Mouse (Mus musculus) ES-E14 (cell line): Measurements from ENCODE around the gene Mga. TPM values are rescaled to one million over a fixed set of nuclear protein-coding genes. Genes with fewer than 3 reads are reported as not detected.

Source experiments
- DNase-seq: peaks from one replicate; pipeline ENCODE4 v3.0.0-alpha.2; 2013; ENCODE audit warnings: low read depth, low spot score
- H3K27ac ChIP-seq: 2 replicates; pipeline ENCODE4 v1.5.1; 2012; ENCODE audit warnings: low read depth, mild to moderate bottlenecking, low read length, moderate library complexity, mixed read lengths; ENCODE audit not compliant: poor library complexity, insufficient read depth, severe bottlenecking
- H3K36me3 ChIP-seq: 2 replicates; pipeline ENCODE4 v1.6.1; 2012; ENCODE audit warnings: mild to moderate bottlenecking, low read length, moderate library complexity, mixed read lengths; ENCODE audit not compliant: control insufficient read depth, poor library complexity, insufficient read depth, severe bottlenecking
- H3K4me1 ChIP-seq, 2 experiments: fragments of 150-350 bp in 1 of 2; sonication (generic) in 1 of 2; 2 replicates each; pipeline ENCODE4 v1.6.1; 2012; ENCODE audit warnings: low read length in 2 of 2, mild to moderate bottlenecking in 1 of 2, mixed read lengths in 1 of 2; ENCODE audit not compliant: control insufficient read depth in 2 of 2, insufficient read depth in 2 of 2, poor library complexity in 1 of 2
- H3K4me3 ChIP-seq, 2 experiments: fragments of 150-350 bp in 1 of 2; sonication (generic) in 1 of 2; 2 replicates each; pipeline ENCODE4 v1.5.1; 2012; ENCODE audit warnings: low read length in 2 of 2, low read depth in 1 of 2, mild to moderate bottlenecking in 1 of 2, mixed read lengths in 1 of 2; ENCODE audit not compliant: insufficient read depth in 1 of 2, poor library complexity in 1 of 2, severe bottlenecking in 1 of 2
- H3K9ac ChIP-seq: 2 replicates; pipeline ENCODE4 v1.6.1; 2012; ENCODE audit warnings: low read depth, mild to moderate bottlenecking, low read length, mixed read lengths; ENCODE audit not compliant: poor library complexity, insufficient read depth, severe bottlenecking
- H3K9me3 ChIP-seq: fragments of 150-350 bp; sonication (generic); 2 replicates; pipeline ENCODE4 v1.6.1; 2012; ENCODE audit warnings: low read depth, mild to moderate bottlenecking, low read length; ENCODE audit not compliant: control insufficient read depth, insufficient read depth
- CHD2 ChIP-seq: IDR thresholded peaks from 2 replicates; pipeline ENCODE4 v1.6.1; 2014; ENCODE audit warnings: mild to moderate bottlenecking, low read depth, low read length, inconsistent platforms
- HCFC1 ChIP-seq: IDR thresholded peaks from 2 replicates; pipeline ENCODE4 v1.6.1; 2012; ENCODE audit warnings: low read length, inconsistent platforms, borderline replicate concordance; ENCODE audit not compliant: insufficient read depth
- MAFK ChIP-seq: IDR thresholded peaks from 2 replicates; pipeline ENCODE4 v1.6.1; 2014; ENCODE audit warnings: mild to moderate bottlenecking, low read depth, low read length, inconsistent platforms; ENCODE audit not compliant: insufficient read depth
- ZC3H11A ChIP-seq: IDR thresholded peaks from 2 replicates; pipeline ENCODE4 v1.6.1; 2012; ENCODE audit warnings: low read depth, mild to moderate bottlenecking, inconsistent platforms, low read length, borderline replicate concordance
- ZNF384 ChIP-seq: IDR thresholded peaks from 2 replicates; pipeline ENCODE4 v1.6.1; 2012; ENCODE audit warnings: low read depth, low read length, inconsistent platforms
- in situ Hi-C, 2 experiments: fragments of 600-800 bp; cut with MboI; formaldehyde crosslinking; loops; one replicate each; pipeline ENCODE4 v1.15.1; 2025; ENCODE audit warnings: low sequenced_read_pairs in 2 of 2, inconsistent platforms in 1 of 2; ENCODE audit not compliant: unreplicated experiment in 2 of 2
- total RNA-seq: library from RNA; depleted of rRNA; stranded (reverse); fragments of 300-350 nt; gene quantifications from 2 replicates; pipeline ENCODE4 v1.2.3, GENCODE M21; 2012

Gene Mga
- total RNA-seq, 1 experiment, result 142 TPM

- Histone ChIP-seq H3K9me3 (no peaks in the 10 kb centered on the region), H3K36me3 (peaks cover 1% of the 10 kb centered on the region; the same call in 1 of the 2 replicates), H3K4me3 (no peak overlapping the region), H3K27ac (no peak overlapping the region), H3K4me1 (peaks cover 3 to 5% of the 10 kb centered on the region in 2 experiments; a peak in 1 of 4 replicates), H3K9ac (no peak overlapping the region)
- no peak for DNase-seq
- in situ Hi-C loops, result no loop called here
- no peak for TF ChIP-seq CHD2
- TF ChIP-seq ZNF384, result no peak
- no peak for TF ChIP-seq ZC3H11A
- no peak for TF ChIP-seq MAFK
- TF ChIP-seq HCFC1, result no peak
Observed at GRCm38 (mm10) chr2:119987441-119987840, 90.4 kb downstream of the Mga start.

GRCm38 (mm10) chr2:119988952-119989351 lies 91.9 kb downstream of the Mga start:
- H3K36me3 ChIP-seq, result peaks cover 2% of the 10 kb centered on the region; the same call in 1 of the 2 replicates
- H3K4me3 ChIP-seq, result no peak overlapping the region
- no peak overlapping the region for H3K27ac ChIP-seq
- TF ChIP-seq MAFK (no peak), HCFC1 (no peak), ZNF384 (no peak), CHD2 (no peak), ZC3H11A (no peak)
- H3K4me1 ChIP-seq, result peaks cover 3 to 6% of the 10 kb centered on the region in 2 experiments; a peak in 1 of 4 replicates
- no peak for DNase-seq
- in situ Hi-C loops, result no loop called here
- H3K9ac ChIP-seq, result no peak overlapping the region
- no peaks in the 10 kb centered on the region for H3K9me3 ChIP-seq

- TF ChIP-seq CHD2 (no peak), MAFK (no peak), ZNF384 (no peak), HCFC1 (no peak), ZC3H11A (no peak)
- no peak overlapping the region for H3K27ac ChIP-seq
- H3K36me3 ChIP-seq, result peaks cover 2% of the 10 kb centered on the region; the same call in 1 of the 2 replicates
- H3K9ac ChIP-seq, result no peak overlapping the region
- peaks cover 2 to 6% of the 10 kb centered on the region in 2 experiments; a peak in 1 of 4 replicates for H3K4me1 ChIP-seq
- no peak for DNase-seq
- in situ Hi-C loops, result no loop called here
- no peak overlapping the region for H3K4me3 ChIP-seq
- no peaks in the 10 kb centered on the region for H3K9me3 ChIP-seq
Observed at GRCm38 (mm10) chr2:119990881-119991280, 93.9 kb downstream of the Mga start.

GRCm38 (mm10) chr2:119992349-119992748 lies 95.3 kb downstream of the Mga start:
- in situ Hi-C loops, result no loop called here
- Histone ChIP-seq H3K27ac (no peak overlapping the region; the same call in 1 of the 2 replicates), H3K9me3 (no peaks in the 10 kb centered on the region), H3K36me3 (peaks cover 2% of the 10 kb centered on the region; the same call in 1 of the 2 replicates), H3K4me3 (no peak overlapping the region), H3K4me1 (peaks cover 0 to 3% of the 10 kb centered on the region in 2 experiments; a peak in 1 of 4 replicates), H3K9ac (no peak overlapping the region)
- DNase-seq, result no peak
- no peak for TF ChIP-seq ZNF384
- no peak for TF ChIP-seq ZC3H11A
- TF ChIP-seq MAFK, result no peak
- TF ChIP-seq CHD2, result no peak
- TF ChIP-seq HCFC1, result no peak
